Comparison of ENCODE assay signal across 12 mouse cellular contexts in the genomic region with DNA sequence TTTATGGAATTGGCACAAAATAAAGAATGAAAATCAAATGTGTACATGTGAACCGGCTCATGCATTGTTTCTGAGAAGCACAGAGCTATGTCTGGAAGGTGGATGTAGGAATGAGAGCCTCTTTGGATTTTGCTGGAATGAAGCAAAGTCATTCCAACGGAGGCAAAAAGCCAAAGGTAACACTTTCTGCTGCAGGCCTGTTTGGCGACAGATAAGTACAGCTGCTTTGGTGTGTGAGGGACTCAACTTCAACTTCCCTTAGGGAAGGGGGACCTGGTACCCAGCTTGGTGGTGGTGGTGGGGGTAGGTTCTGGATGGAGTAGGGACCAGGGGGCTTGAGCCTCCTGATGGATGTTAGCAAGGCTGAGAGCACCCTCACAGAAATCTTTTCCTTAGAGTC. TPM values are rescaled to one million over a fixed set of nuclear protein-coding genes. Genes with fewer than 3 reads are reported as not detected.
A peak's percentile ranks its signal among the peaks of the same experiment; 100 is the strongest.
DNase-seq lines count a peak whose midpoint lies in the region; ATAC-seq and TF ChIP-seq lines count a peak whose summit lies in the region.
"Had no signal": no experiment of that assay in that cellular context is flagged by ENCODE, and none has a peak within 500 bp of the region (broad histone marks: within the 10 kb centered on the region; RNA-seq: fewer than 3 reads in every experiment).

No protein-coding gene starts in this region.

- 75% methylated on average over 3 of the region's 3 CpGs for WGBS in embryonic facial prominence, embryonic 12.5 days
- 82% methylated on average over 3 of the region's 3 CpGs for WGBS in embryonic facial prominence, embryonic 10.5 days
- WGBS in lung, embryonic 16.5 days = 46% methylated on average over 3 of the region's 3 CpGs
- WGBS in heart, postnatal 0 days = 35% methylated on average over 3 of the region's 3 CpGs
- 75% methylated on average over 3 of the region's 3 CpGs for WGBS in midbrain, embryonic 15.5 days

- H3K4me1 ChIP-seq in embryonic facial prominence, embryonic 12.5 days = no peaks in the 10 kb centered on the region
- peaks cover 21% of the 10 kb centered on the region for H3K4me1 ChIP-seq in embryonic facial prominence, embryonic 10.5 days
- peaks cover 10% of the 10 kb centered on the region for H3K4me1 ChIP-seq in lung, embryonic 16.5 days (replicated peaks; ENCODE audit: control insufficient read depth, insufficient read depth, low read length)
- peaks cover 15% of the 10 kb centered on the region for H3K4me1 ChIP-seq in heart, postnatal 0 days (ENCODE audit: control insufficient read depth, insufficient read depth)
- peaks cover 15% of the 10 kb centered on the region; the same call in 1 of the 2 replicates for H3K4me1 ChIP-seq in midbrain, embryonic 15.5 days

- no peaks in the 10 kb centered on the region for H3K9me3 ChIP-seq in embryonic facial prominence, embryonic 12.5 days
- H3K9me3 ChIP-seq in embryonic facial prominence, embryonic 10.5 days = no peaks in the 10 kb centered on the region
- H3K9me3 ChIP-seq in lung, embryonic 16.5 days (ENCODE audit: control insufficient read depth, low read length) = no peaks in the 10 kb centered on the region
- no peaks in the 10 kb centered on the region for H3K9me3 ChIP-seq in heart, postnatal 0 days (replicated peaks; ENCODE audit: control insufficient read depth, low read length)
- H3K9me3 ChIP-seq in midbrain, embryonic 15.5 days = no peaks in the 10 kb centered on the region
- H3K9me3 ChIP-seq: megakaryocyte, embryonic 14.5 days had no signal

- ATAC-seq in embryonic facial prominence, embryonic 12.5 days (ENCODE audit: insufficient number of reproducible peaks, insufficient read depth, low FRiP score, low TSS enrichment) = no peak
- ATAC-seq in lung, embryonic 16.5 days (ENCODE audit: low read depth) = no peak; the same call in 1 of the 2 replicates
- ATAC-seq in heart, postnatal 0 days (ENCODE audit: insufficient read depth, low read depth) = no peak
- ATAC-seq in midbrain, embryonic 15.5 days (replicated peaks) = peak; percentile 3; the same call in 1 of the 2 replicates

- H3K4me3 ChIP-seq in embryonic facial prominence, embryonic 12.5 days = no peak overlapping the region
- H3K4me3 ChIP-seq in embryonic facial prominence, embryonic 10.5 days = no peak overlapping the region; the same call in 1 of the 2 replicates
- no peak overlapping the region for H3K4me3 ChIP-seq in lung, embryonic 16.5 days (ENCODE audit: low read length)
- H3K4me3 ChIP-seq in heart, postnatal 0 days (ENCODE audit: low read depth, low read length) = no peak overlapping the region
- no peak overlapping the region for H3K4me3 ChIP-seq in midbrain, embryonic 15.5 days
- H3K4me3 ChIP-seq: megakaryocyte, embryonic 14.5 days had no signal

- peak overlapping the region; percentile 2; the same call in 1 of the 2 replicates for H3K4me2 ChIP-seq in embryonic facial prominence, embryonic 12.5 days (replicated peaks)
- H3K4me2 ChIP-seq in lung, embryonic 16.5 days (ENCODE audit: low read depth, low read length) = no peak overlapping the region
- H3K4me2 ChIP-seq in heart, postnatal 0 days (ENCODE audit: low read depth, low read length) = no peak overlapping the region
- peak overlapping the region; percentile 33 for H3K4me2 ChIP-seq in midbrain, embryonic 15.5 days

- peaks cover 37% of the 10 kb centered on the region for H3K36me3 ChIP-seq in embryonic facial prominence, embryonic 12.5 days
- H3K36me3 ChIP-seq in embryonic facial prominence, embryonic 10.5 days (replicated peaks) = peaks cover 85% of the 10 kb centered on the region
- no peaks in the 10 kb centered on the region; the same call in 1 of the 2 replicates for H3K36me3 ChIP-seq in lung, embryonic 16.5 days (ENCODE audit: control insufficient read depth, insufficient read depth, low read length)
- peaks cover 36% of the 10 kb centered on the region for H3K36me3 ChIP-seq in heart, postnatal 0 days (replicated peaks; ENCODE audit: control insufficient read depth, insufficient read depth, low read length)
- H3K36me3 ChIP-seq in midbrain, embryonic 15.5 days (replicated peaks) = no peaks in the 10 kb centered on the region

- H3K27ac ChIP-seq in embryonic facial prominence, embryonic 12.5 days = no peak overlapping the region
- no peak overlapping the region for H3K27ac ChIP-seq in embryonic facial prominence, embryonic 10.5 days (replicated peaks)
- 0 out of 2 replicates have a peak overlapping the region, but pooled peaks have one; percentile 8 for H3K27ac ChIP-seq in lung, embryonic 16.5 days (ENCODE audit: low read length)
- H3K27ac ChIP-seq in heart, postnatal 0 days (ENCODE audit: low read depth) = peak overlapping the region; percentile 36; the same call in 1 of the 2 replicates
- H3K27ac ChIP-seq in midbrain, embryonic 15.5 days = peak overlapping the region; percentile 70

- TF ChIP-seq CTCF in heart, postnatal 0 days (IDR thresholded peaks at IDR 0.05; ENCODE audit: low read depth) = no peak

- no peak overlapping the region for H3K9ac ChIP-seq in embryonic facial prominence, embryonic 12.5 days
- no peak overlapping the region for H3K9ac ChIP-seq in lung, embryonic 16.5 days (ENCODE audit: low read length)
- no peak overlapping the region for H3K9ac ChIP-seq in heart, postnatal 0 days (replicated peaks; ENCODE audit: low read depth, low read length)
- H3K9ac ChIP-seq in midbrain, embryonic 15.5 days = no peak overlapping the region

- no peaks in the 10 kb centered on the region for H3K27me3 ChIP-seq in embryonic facial prominence, embryonic 12.5 days
- H3K27me3 ChIP-seq in embryonic facial prominence, embryonic 10.5 days (replicated peaks; ENCODE audit: low read depth, poor library complexity, severe bottlenecking) = no peaks in the 10 kb centered on the region
- H3K27me3 ChIP-seq in lung, embryonic 16.5 days (ENCODE audit: control insufficient read depth, insufficient read depth, low read depth, low read length) = no peaks in the 10 kb centered on the region
- no peaks in the 10 kb centered on the region for H3K27me3 ChIP-seq in heart, postnatal 0 days (ENCODE audit: control insufficient read depth, insufficient read depth, low read length)
- H3K27me3 ChIP-seq in midbrain, embryonic 15.5 days (replicated peaks) = no peaks in the 10 kb centered on the region

- DNase-seq in embryonic facial prominence, embryonic 10.5 days (ENCODE audit: low spot score) = no peak
- no peak for DNase-seq in lung, postnatal 4 days
- DNase-seq in heart, postnatal 0 days (ENCODE audit: low spot score) = no peak
- DNase-seq in yolk sac, embryonic 10.5 days (ENCODE audit: low spot score) = no peak
- no peak for DNase-seq in ovary, postnatal 14 days (ENCODE audit: low spot score)
- DNase-seq: adrenal gland, adult 2 months; kidney, postnatal 25 days; liver had no signal

- TF ChIP-seq EP300 in heart, postnatal 0 days (IDR thresholded peaks at IDR 0.05; ENCODE audit: low read depth) = no peak

RNA-seq across cellular contexts. Expression of a gene that starts 19.2 kb away (rescaled TPM):
- 9.2 and 10.5 TPM in 2 replicates for polyA plus RNA-seq in embryonic facial prominence, embryonic 12.5 days (2016; fragmentation: Nextera tagmentation; extraction: Ambion mirVana)
- polyA plus RNA-seq in embryonic facial prominence, embryonic 10.5 days (2016; fragmentation: Nextera tagmentation; extraction: Ambion mirVana) = 7.2 and 8.2 TPM in 2 replicates
- 5.1 and 5.2 TPM in 2 replicates for polyA plus RNA-seq in lung, embryonic 16.5 days (2015; fragmentation: Nextera tagmentation; extraction: Ambion mirVana)
- total RNA-seq in heart, postnatal 0 days (2014; rRNA removed; ENCODE audit: low replicate concordance) = 33.2 and 39.7 TPM in 2 replicates
- polyA plus RNA-seq in heart, postnatal 0 days (2015; fragmentation: Nextera tagmentation; extraction: Ambion mirVana) = 3.6 and 3.9 TPM in 2 replicates
- polyA plus RNA-seq in midbrain, embryonic 15.5 days (2015; fragmentation: Nextera tagmentation; extraction: Ambion mirVana) = 6.1 TPM in 2 replicates

Comparison
In these comparisons a context has a peak if more than half of its experiments do, and no peak if none do; other contexts are left out.
1. H3K27ac ChIP-seq: peak in lung, embryonic 16.5 days (single experiment), heart, postnatal 0 days (single experiment) and midbrain, embryonic 15.5 days (single experiment); none in embryonic facial prominence, embryonic 12.5 days (single experiment) and embryonic facial prominence, embryonic 10.5 days (single experiment).
2. H3K4me2 ChIP-seq: peak in embryonic facial prominence, embryonic 12.5 days (single experiment) and midbrain, embryonic 15.5 days (single experiment); none in lung, embryonic 16.5 days (single experiment) and heart, postnatal 0 days (single experiment).